Mouse (Mus musculus): ENCODE results near the gene Creb3l2. TPM values are rescaled to one million over a fixed set of nuclear protein-coding genes. Genes with fewer than 3 reads are reported as not detected.
A peak's percentile ranks its signal among the peaks of the same experiment; 100 is the strongest.

The Creb3l2 gene
- polyA plus RNA-seq, 1 experiment from 2014 or later: 3.2 TPM

GRCm38 (mm10) chr6:37437086-37437485 lies 4.9 kb downstream of the Creb3l2 start:
- no peak for ATAC-seq (ENCODE audit: low FRiP score, low TSS enrichment)
- no peaks in the 10 kb centered on the region for H3K4me1 ChIP-seq (ENCODE audit: control insufficient read depth, insufficient read depth, low read length)
- no peak overlapping the region for H3K4me2 ChIP-seq (ENCODE audit: low read length)
- H3K27ac ChIP-seq (replicated peaks; ENCODE audit: low read depth, low read length): no peak overlapping the region
- no peaks in the 10 kb centered on the region for H3K36me3 ChIP-seq (ENCODE audit: control insufficient read depth, insufficient read depth, low read length)
- peaks cover 4% of the 10 kb centered on the region; the same call in 1 of the 2 replicates for H3K27me3 ChIP-seq (ENCODE audit: control insufficient read depth, insufficient read depth, low read length)
- no peak overlapping the region for H3K4me3 ChIP-seq (replicated peaks; ENCODE audit: low read depth, low read length)
- 88% methylated on average over 13 of the region's 13 CpGs for WGBS
- no peak for DNase-seq
- no peak overlapping the region for H3K9ac ChIP-seq (replicated peaks; ENCODE audit: low read length)
- H3K9me3 ChIP-seq (ENCODE audit: control insufficient read depth, low read length): no peaks in the 10 kb centered on the region

- no peak overlapping the region for H3K27ac ChIP-seq (replicated peaks; ENCODE audit: low read depth, low read length)
- no peaks in the 10 kb centered on the region for H3K4me1 ChIP-seq (ENCODE audit: control insufficient read depth, insufficient read depth, low read length)
- no peaks in the 10 kb centered on the region for H3K36me3 ChIP-seq (ENCODE audit: control insufficient read depth, insufficient read depth, low read length)
- 85% methylated on average over 6 of the region's 6 CpGs for WGBS
- no peak overlapping the region for H3K4me2 ChIP-seq (ENCODE audit: low read length)
- H3K9ac ChIP-seq (replicated peaks; ENCODE audit: low read length): no peak overlapping the region
- no peaks in the 10 kb centered on the region for H3K9me3 ChIP-seq (ENCODE audit: control insufficient read depth, low read length)
- no peaks in the 10 kb centered on the region for H3K27me3 ChIP-seq (ENCODE audit: control insufficient read depth, insufficient read depth, low read length)
- DNase-seq (no peak), ATAC-seq (ENCODE audit: low FRiP score, low TSS enrichment) (no peak)
- H3K4me3 ChIP-seq (replicated peaks; ENCODE audit: low read depth, low read length): no peak overlapping the region
Measured at GRCm38 (mm10) chr6:37435391-37435790, 6.6 kb downstream of the Creb3l2 start.

- Histone ChIP-seq H3K27me3 (ENCODE audit: control insufficient read depth, insufficient read depth, low read length) (no peaks in the 10 kb centered on the region), H3K4me3 (replicated peaks; ENCODE audit: low read depth, low read length) (no peak overlapping the region), H3K36me3 (ENCODE audit: control insufficient read depth, insufficient read depth, low read length) (no peaks in the 10 kb centered on the region), H3K9ac (replicated peaks; ENCODE audit: low read length) (no peak overlapping the region), H3K27ac (replicated peaks; ENCODE audit: low read depth, low read length) (0 out of 2 replicates have a peak overlapping the region, but pooled peaks have one; percentile 26), H3K4me2 (ENCODE audit: low read length) (no peak overlapping the region), H3K9me3 (ENCODE audit: control insufficient read depth, low read length) (no peaks in the 10 kb centered on the region), H3K4me1 (ENCODE audit: control insufficient read depth, insufficient read depth, low read length) (no peaks in the 10 kb centered on the region)
- DNase-seq: no peak
- ATAC-seq (ENCODE audit: low FRiP score, low TSS enrichment): no peak
- 93% methylated on average over 3 of the region's 3 CpGs for WGBS
Measured at GRCm38 (mm10) chr6:37429849-37430470, 12.0 kb downstream of the Creb3l2 start.

GRCm38 (mm10) chr6:37428947-37429346 lies 13.0 kb downstream of the Creb3l2 start:
- Histone ChIP-seq H3K4me1 (ENCODE audit: control insufficient read depth, insufficient read depth, low read length) (no peaks in the 10 kb centered on the region), H3K9ac (replicated peaks; ENCODE audit: low read length) (no peak overlapping the region), H3K9me3 (ENCODE audit: control insufficient read depth, low read length) (no peaks in the 10 kb centered on the region), H3K4me3 (replicated peaks; ENCODE audit: low read depth, low read length) (no peak overlapping the region), H3K36me3 (ENCODE audit: control insufficient read depth, insufficient read depth, low read length) (no peaks in the 10 kb centered on the region), H3K27ac (replicated peaks; ENCODE audit: low read depth, low read length) (no peak overlapping the region), H3K4me2 (ENCODE audit: low read length) (no peak overlapping the region), H3K27me3 (ENCODE audit: control insufficient read depth, insufficient read depth, low read length) (no peaks in the 10 kb centered on the region)
- DNase-seq (no peak), ATAC-seq (ENCODE audit: low FRiP score, low TSS enrichment) (no peak)
- WGBS: 87% methylated on average over 8 of the region's 8 CpGs

- Histone ChIP-seq H3K9me3 (ENCODE audit: control insufficient read depth, low read length) (no peaks in the 10 kb centered on the region), H3K27ac (replicated peaks; ENCODE audit: low read depth, low read length) (no peak overlapping the region), H3K36me3 (ENCODE audit: control insufficient read depth, insufficient read depth, low read length) (no peaks in the 10 kb centered on the region), H3K4me2 (ENCODE audit: low read length) (no peak overlapping the region), H3K27me3 (ENCODE audit: control insufficient read depth, insufficient read depth, low read length) (no peaks in the 10 kb centered on the region), H3K4me3 (replicated peaks; ENCODE audit: low read depth, low read length) (no peak overlapping the region), H3K4me1 (ENCODE audit: control insufficient read depth, insufficient read depth, low read length) (no peaks in the 10 kb centered on the region), H3K9ac (replicated peaks; ENCODE audit: low read length) (no peak overlapping the region)
- 68% methylated on average over 11 of the region's 11 CpGs for WGBS
- DNase-seq (no peak), ATAC-seq (ENCODE audit: low FRiP score, low TSS enrichment) (no peak)
Measured at GRCm38 (mm10) chr6:37428044-37428443, 13.9 kb downstream of the Creb3l2 start.

- Histone ChIP-seq H3K9ac (replicated peaks; ENCODE audit: low read length) (no peak overlapping the region), H3K27ac (replicated peaks; ENCODE audit: low read depth, low read length) (no peak overlapping the region), H3K36me3 (ENCODE audit: control insufficient read depth, insufficient read depth, low read length) (no peaks in the 10 kb centered on the region), H3K4me3 (replicated peaks; ENCODE audit: low read depth, low read length) (no peak overlapping the region), H3K9me3 (ENCODE audit: control insufficient read depth, low read length) (no peaks in the 10 kb centered on the region), H3K27me3 (ENCODE audit: control insufficient read depth, insufficient read depth, low read length) (no peaks in the 10 kb centered on the region), H3K4me2 (ENCODE audit: low read length) (no peak overlapping the region), H3K4me1 (ENCODE audit: control insufficient read depth, insufficient read depth, low read length) (no peaks in the 10 kb centered on the region)
- 88% methylated on average over 2 of the region's 2 CpGs for WGBS
- no peak for DNase-seq
- no peak for ATAC-seq (ENCODE audit: low FRiP score, low TSS enrichment)
Measured at GRCm38 (mm10) chr6:37426615-37427014, 15.3 kb downstream of the Creb3l2 start.

- WGBS: 87% methylated on average over 3 of the region's 3 CpGs
- H3K27ac ChIP-seq (replicated peaks; ENCODE audit: low read depth, low read length): no peak overlapping the region
- no peak for ATAC-seq (ENCODE audit: low FRiP score, low TSS enrichment)
- no peak overlapping the region for H3K9ac ChIP-seq (replicated peaks; ENCODE audit: low read length)
- no peaks in the 10 kb centered on the region for H3K27me3 ChIP-seq (ENCODE audit: control insufficient read depth, insufficient read depth, low read length)
- no peak for DNase-seq
- no peaks in the 10 kb centered on the region for H3K36me3 ChIP-seq (ENCODE audit: control insufficient read depth, insufficient read depth, low read length)
- no peaks in the 10 kb centered on the region for H3K9me3 ChIP-seq (ENCODE audit: control insufficient read depth, low read length)
- no peak overlapping the region for H3K4me3 ChIP-seq (replicated peaks; ENCODE audit: low read depth, low read length)
- H3K4me1 ChIP-seq (ENCODE audit: control insufficient read depth, insufficient read depth, low read length): no peaks in the 10 kb centered on the region
- no peak overlapping the region for H3K4me2 ChIP-seq (ENCODE audit: low read length)
Measured at GRCm38 (mm10) chr6:37425833-37426232, 16.1 kb downstream of the Creb3l2 start.

- Histone ChIP-seq H3K4me3 (replicated peaks; ENCODE audit: low read depth, low read length) (no peak overlapping the region), H3K27ac (replicated peaks; ENCODE audit: low read depth, low read length) (no peak overlapping the region), H3K4me1 (ENCODE audit: control insufficient read depth, insufficient read depth, low read length) (no peaks in the 10 kb centered on the region), H3K27me3 (ENCODE audit: control insufficient read depth, insufficient read depth, low read length) (no peaks in the 10 kb centered on the region), H3K9ac (replicated peaks; ENCODE audit: low read length) (no peak overlapping the region), H3K9me3 (ENCODE audit: control insufficient read depth, low read length) (no peaks in the 10 kb centered on the region), H3K36me3 (ENCODE audit: control insufficient read depth, insufficient read depth, low read length) (no peaks in the 10 kb centered on the region), H3K4me2 (ENCODE audit: low read length) (no peak overlapping the region)
- WGBS: 94% methylated on average over 3 of the region's 3 CpGs
- DNase-seq: no peak
- ATAC-seq (ENCODE audit: low FRiP score, low TSS enrichment): no peak
Measured at GRCm38 (mm10) chr6:37425075-37425474, 16.9 kb downstream of the Creb3l2 start.

GRCm38 (mm10) chr6:37424374-37424773 lies 17.6 kb downstream of the Creb3l2 start:
- ATAC-seq (ENCODE audit: low FRiP score, low TSS enrichment): no peak
- 87% methylated on average over 7 of the region's 7 CpGs for WGBS

More at GRCm38 (mm10) chr6:37424374-37424773, 17.6 kb downstream of the Creb3l2 start:
- Histone ChIP-seq H3K27me3 (ENCODE audit: control insufficient read depth, insufficient read depth, low read length) (no peaks in the 10 kb centered on the region), H3K36me3 (ENCODE audit: control insufficient read depth, insufficient read depth, low read length) (no peaks in the 10 kb centered on the region), H3K9me3 (ENCODE audit: control insufficient read depth, low read length) (no peaks in the 10 kb centered on the region), H3K27ac (replicated peaks; ENCODE audit: low read depth, low read length) (no peak overlapping the region), H3K4me2 (ENCODE audit: low read length) (no peak overlapping the region), H3K9ac (replicated peaks; ENCODE audit: low read length) (no peak overlapping the region), H3K4me3 (replicated peaks; ENCODE audit: low read depth, low read length) (no peak overlapping the region), H3K4me1 (ENCODE audit: control insufficient read depth, insufficient read depth, low read length) (no peaks in the 10 kb centered on the region)
- no peak for DNase-seq

All from midbrain, embryonic 14.5 days (tissue).